Mouse (Mus musculus) olfactory bulb, adult 2 months (tissue): ENCODE measurements around the gene Top2b. TPM values are rescaled to one million over a fixed set of nuclear protein-coding genes. Genes with fewer than 3 reads are reported as not detected.

ENCODE experiments used
- H3K27ac ChIP-seq: fragments of 200-500 bp; 2 replicates; pipeline ENCODE4 v1.5.1; 2012; ENCODE audit warnings: low read depth, low read length; ENCODE audit not compliant: insufficient read depth
- H3K4me1 ChIP-seq: fragments of 200-500 bp; 2 replicates; pipeline ENCODE4 v1.6.1; 2012; ENCODE audit warnings: low read length; ENCODE audit not compliant: control insufficient read depth, insufficient read depth
- H3K4me3 ChIP-seq: fragments of 200-500 bp; 2 replicates; pipeline ENCODE4 v1.5.1; 2012; ENCODE audit warnings: mild to moderate bottlenecking, low read depth, low read length, moderate library complexity; ENCODE audit not compliant: insufficient read depth
- CTCF ChIP-seq: fragments of 200-500 bp; IDR thresholded peaks from 2 replicates; pipeline ENCODE4 v1.5.1; 2012; ENCODE audit warnings: low read depth, mild to moderate bottlenecking, low read length, moderate library complexity; ENCODE audit not compliant: insufficient read depth
- POLR2A ChIP-seq: fragments of 200-500 bp; IDR thresholded peaks from 2 replicates; pipeline ENCODE4 v1.6.1; 2012; ENCODE audit warnings: mild to moderate bottlenecking, low read depth, low read length, moderate library complexity; ENCODE audit not compliant: insufficient read depth
- WGBS: fragments of 180-500 bp; shearing (Covaris S2); methylation state at CpG from one replicate; pipeline ENCODE4 v1.1.7; 2018; 5-methylcytosine and 5-hydroxymethylcytosine counted together
- polyA plus RNA-seq: library from polyadenylated mRNA; stranded (reverse); fragments of >200 nt; gene quantifications from 2 replicates; pipeline ENCODE4 v1.2.4, GENCODE M21; 2012; ENCODE audit warnings: low replicate concordance; ENCODE audit not compliant: missing spikeins, insufficient read depth, insufficient read length

Gene Top2b
- polyA plus RNA-seq, 1 experiment, result 567 TPM

DNA sequence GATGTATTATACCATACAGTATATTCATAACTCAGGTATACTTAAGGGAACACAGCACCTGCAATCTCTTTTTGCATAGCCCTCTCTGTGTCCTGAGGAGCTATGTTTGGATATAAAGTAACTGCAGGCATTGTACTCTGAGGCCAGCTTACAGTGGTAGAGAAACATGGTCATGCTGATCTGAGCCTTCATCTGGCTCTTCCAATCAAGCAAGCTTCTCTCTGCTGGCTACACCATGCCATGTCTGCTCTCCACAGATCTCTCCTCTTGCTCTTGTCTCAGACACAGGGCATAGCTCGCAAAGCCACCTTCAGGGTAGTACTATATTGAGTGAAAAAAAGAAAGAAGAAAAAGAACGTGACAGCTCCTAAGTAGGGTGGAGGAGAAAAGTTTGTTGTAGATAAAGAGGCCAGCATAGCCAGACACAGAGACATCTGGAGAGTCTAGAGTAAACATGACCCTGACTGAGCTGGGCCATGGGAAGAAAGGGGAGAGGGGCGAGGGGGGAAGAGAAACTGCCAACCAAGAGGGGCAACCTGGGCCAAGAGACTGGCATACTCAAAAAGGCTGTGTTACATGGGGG is 29.1 kb upstream of the Top2b start:
- Histone ChIP-seq H3K4me1 (peaks cover 2% of the 10 kb centered on the region; the same call in 1 of the 2 replicates), H3K27ac (no peak overlapping the region), H3K4me3 (no peak overlapping the region)
- no peak for TF ChIP-seq POLR2A
- TF ChIP-seq CTCF, result no peak
- WGBS, result 70% methylated on average over 3 of the region's 3 CpGs

DNA sequence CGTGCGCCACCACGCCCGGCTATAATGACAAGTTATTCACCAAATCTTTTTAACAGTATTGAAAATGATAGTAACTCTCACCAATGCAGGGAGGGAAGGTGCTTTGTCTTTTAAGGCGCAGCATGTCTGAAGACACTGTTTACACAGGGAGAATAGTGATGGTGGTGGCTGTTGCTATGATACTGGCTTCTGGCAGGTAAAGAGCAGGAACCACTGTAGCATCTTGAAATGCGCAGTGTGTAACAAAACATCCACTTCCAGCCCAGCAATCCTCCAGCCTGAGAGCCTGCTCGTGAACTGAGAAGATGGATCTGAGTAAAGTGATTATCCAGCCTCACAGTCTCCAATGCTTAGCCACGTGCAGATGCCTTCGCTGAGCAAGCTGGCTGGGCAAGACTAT is 17.5 kb upstream of the Top2b start:
- Histone ChIP-seq H3K4me1 (no peaks in the 10 kb centered on the region), H3K4me3 (no peak overlapping the region), H3K27ac (no peak overlapping the region)
- WGBS, result 78% methylated on average over 9 of the region's 9 CpGs
- TF ChIP-seq CTCF (no peak), POLR2A (no peak)

GRCm38 (mm10) chr14:16359704-16360103 is 5.3 kb upstream of the Top2b start:
- 81% methylated on average over 1 of the region's 1 CpGs for WGBS
- TF ChIP-seq POLR2A (no peak), CTCF (no peak)
- no peak overlapping the region for H3K27ac ChIP-seq
- H3K4me1 ChIP-seq, result 0 out of 2 replicates have a peak, but pooled peaks cover 2% of the 10 kb centered on the region
- no peak overlapping the region for H3K4me3 ChIP-seq

- Histone ChIP-seq H3K27ac (peak overlapping the region; percentile 85), H3K4me3 (peak overlapping the region; percentile 60), H3K4me1 (0 out of 2 replicates have a peak, but pooled peaks cover 2% of the 10 kb centered on the region)
- 1% methylated on average over 30 of the region's 32 CpGs for WGBS
- no peak for TF ChIP-seq CTCF
- no peak for TF ChIP-seq POLR2A
Observed at GRCm38 (mm10) chr14:16364161-16364831, 683 bp upstream of the Top2b start.

DNA sequence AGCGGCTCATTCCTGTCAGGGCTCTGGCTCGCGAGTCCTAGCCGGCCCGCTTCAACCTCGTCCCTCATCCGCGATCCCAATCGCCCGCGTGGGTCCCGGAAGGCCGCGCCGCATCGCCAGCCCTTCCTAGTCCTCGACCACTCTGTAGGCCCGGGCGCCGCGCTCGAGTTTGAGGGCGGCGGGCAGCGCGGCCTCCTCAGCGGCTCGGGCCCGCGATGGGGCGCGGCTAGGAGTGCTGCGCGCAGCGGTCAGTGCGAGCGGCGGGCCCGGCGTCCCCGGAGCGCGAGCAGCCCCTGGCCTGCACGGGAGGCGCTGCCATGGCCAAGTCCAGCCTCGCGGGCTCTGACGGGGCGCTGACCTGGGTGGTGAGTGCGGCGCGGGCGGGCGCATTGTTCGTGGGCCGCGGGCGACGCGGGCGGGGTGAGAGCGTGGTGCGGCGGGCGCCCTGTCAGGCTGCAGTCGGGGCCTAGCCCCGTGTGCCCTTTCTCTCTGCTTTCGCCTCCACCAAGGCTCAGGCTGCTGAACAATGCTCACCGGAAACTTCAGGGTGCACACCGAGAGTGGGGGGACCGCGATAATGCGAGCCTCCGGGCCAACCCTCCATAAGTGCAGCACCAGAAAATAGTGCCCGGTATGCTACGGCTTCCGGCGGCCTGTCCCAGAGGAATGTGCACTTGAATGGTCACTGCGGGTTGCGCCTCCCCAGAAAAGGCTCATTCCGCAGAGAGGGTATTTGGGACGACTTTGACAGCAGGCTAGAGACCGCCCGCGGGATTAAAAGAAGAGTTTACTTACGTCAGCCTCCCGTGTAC is 589 bp downstream of the Top2b start:
- no peak for TF ChIP-seq CTCF
- TF ChIP-seq POLR2A, result no peak
- peak overlapping the region; percentile 99 for H3K27ac ChIP-seq
- WGBS, result under 1% methylated on average over 85 of the region's 87 CpGs
- H3K4me3 ChIP-seq, result peak overlapping the region; percentile 95
- 0 out of 2 replicates have a peak, but pooled peaks cover 2% of the 10 kb centered on the region for H3K4me1 ChIP-seq

DNA sequence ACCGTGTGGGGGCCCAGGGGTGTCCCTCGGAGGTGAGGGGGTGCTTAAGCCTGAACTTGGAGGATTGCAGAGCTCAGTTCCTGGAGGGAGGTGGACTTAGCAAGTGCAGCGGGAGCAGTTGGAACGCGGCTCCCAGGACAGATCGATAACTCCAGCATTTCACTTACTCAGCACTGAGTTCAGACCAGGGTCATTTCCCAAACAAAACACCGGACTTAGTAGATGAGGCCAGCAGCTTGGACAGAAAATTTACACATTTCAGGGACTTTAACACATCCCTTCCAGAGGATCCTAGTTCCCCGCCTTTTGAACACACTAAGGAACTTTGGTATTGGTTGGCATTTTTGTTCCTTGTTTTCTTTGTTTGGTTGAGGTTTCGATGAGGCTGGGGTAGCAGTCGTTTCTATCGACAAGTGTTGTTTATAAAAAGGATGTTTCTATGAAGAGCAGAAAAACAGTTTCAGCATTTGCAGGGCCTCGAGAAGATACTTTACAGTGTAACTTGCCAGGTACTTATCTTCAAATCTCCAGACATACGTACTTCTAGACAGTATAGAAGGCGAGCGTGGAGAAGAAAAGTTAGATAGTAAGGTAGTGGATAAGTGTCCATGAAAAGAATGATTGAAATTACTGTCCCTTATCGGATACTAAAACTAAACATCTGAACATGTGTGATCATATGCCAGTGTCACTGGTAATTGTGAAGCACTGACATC is 1.4 kb downstream of the Top2b start:
- peak overlapping the region; percentile 99 for H3K27ac ChIP-seq
- H3K4me1 ChIP-seq, result 0 out of 2 replicates have a peak, but pooled peaks cover 2% of the 10 kb centered on the region
- 5% methylated on average over 16 of the region's 16 CpGs for WGBS
- H3K4me3 ChIP-seq, result peak overlapping the region; percentile 95
- no peak for TF ChIP-seq CTCF
- no peak for TF ChIP-seq POLR2A

DNA sequence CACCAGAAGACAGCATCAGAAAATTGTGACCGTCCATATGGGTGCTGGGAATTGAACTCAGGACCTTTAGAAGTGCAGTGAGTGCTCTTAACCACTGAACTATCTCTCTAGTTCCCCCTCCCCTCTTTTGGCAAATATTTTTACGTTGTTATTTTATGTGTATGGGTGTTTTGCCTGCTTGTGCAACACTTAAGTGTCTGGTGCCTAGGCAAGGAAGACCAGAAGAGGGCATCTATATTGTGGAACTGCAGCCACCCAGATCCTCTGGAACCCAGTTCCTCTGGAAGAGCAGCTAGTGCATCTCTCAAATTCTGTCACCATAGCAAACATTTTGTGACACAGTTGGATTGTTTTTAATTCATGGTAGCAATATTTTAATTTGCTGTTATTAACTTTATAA is 2.0 kb downstream of the Top2b start:
- no peak overlapping the region for H3K27ac ChIP-seq
- 28% methylated on average over 2 of the region's 2 CpGs for WGBS
- H3K4me3 ChIP-seq, result no peak overlapping the region
- TF ChIP-seq CTCF, result no peak
- TF ChIP-seq POLR2A, result no peak
- H3K4me1 ChIP-seq, result 0 out of 2 replicates have a peak, but pooled peaks cover 2% of the 10 kb centered on the region

DNA sequence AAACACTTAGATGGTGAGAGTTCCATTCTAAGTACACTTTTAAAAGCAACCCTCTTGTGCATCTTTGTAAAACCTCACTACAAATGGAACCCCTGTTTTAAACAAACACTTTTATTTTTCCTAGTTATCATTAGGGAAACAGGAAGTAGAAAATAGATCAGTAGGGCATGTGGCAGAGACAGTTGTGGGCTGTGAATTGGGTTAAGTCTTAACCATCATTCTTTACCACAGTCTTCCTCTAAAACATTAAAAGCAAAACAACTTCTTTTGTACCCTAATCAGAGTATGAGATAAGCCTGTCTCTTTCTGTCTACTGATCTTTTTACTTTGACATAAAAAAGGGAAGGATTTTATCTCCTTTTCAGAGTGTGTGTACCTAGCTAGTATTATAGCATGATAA is 7.8 kb downstream of the Top2b start:
- TF ChIP-seq CTCF, result no peak
- TF ChIP-seq POLR2A, result no peak
- H3K4me3 ChIP-seq, result no peak overlapping the region

More for the DNA sequence above, 7.8 kb downstream of the Top2b start:
- H3K27ac ChIP-seq, result no peak overlapping the region
- H3K4me1 ChIP-seq, result no peaks in the 10 kb centered on the region
